Mouse (Mus musculus): ENCODE results near the gene Smurf2.

Gene Smurf2

DNA sequence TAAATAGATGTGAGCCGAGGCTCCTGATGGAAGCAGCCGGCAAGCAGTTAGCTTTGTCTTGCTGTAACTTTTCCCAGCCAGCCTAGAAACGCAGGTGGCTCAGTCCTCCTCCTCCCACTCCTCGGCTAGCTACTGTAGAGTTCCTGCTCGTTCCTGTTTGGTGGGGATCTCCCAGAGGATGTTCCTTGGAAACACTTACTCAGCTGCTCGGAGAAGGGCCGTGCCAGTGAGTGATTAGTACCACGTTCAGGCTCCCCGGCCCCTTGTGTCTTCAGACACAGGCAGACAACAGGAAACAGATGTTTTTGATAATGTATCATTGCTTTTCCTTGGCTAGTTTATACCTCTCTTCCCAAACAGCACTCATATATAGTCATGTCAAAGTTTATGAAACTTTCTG is 124.8 kb downstream of the Smurf2 start:
- TF ChIP-seq GATA4 (IDR thresholded peaks at IDR 0.05; ENCODE audit: insufficient replicate concordance, low read length) = peak; percentile 56; the same call in 1 of the 2 replicates

GRCm38 (mm10) chr11:106793846-106794245 is 126.7 kb downstream of the Smurf2 start:
- no peak for TF ChIP-seq GATA4 (IDR thresholded peaks at IDR 0.05; ENCODE audit: insufficient replicate concordance, low read length)

- no peak for TF ChIP-seq GATA4 (IDR thresholded peaks at IDR 0.05; ENCODE audit: insufficient replicate concordance, low read length)
Observed at GRCm38 (mm10) chr11:106789649-106790048, 130.9 kb downstream of the Smurf2 start.

GRCm38 (mm10) chr11:106788775-106789459 is 131.6 kb downstream of the Smurf2 start, which contains the start of the genes Ddx5 and Cep95:
TSS of gene Ddx5 (minus strand) at chr11:106789185.
TSS of gene Cep95 (plus strand) at chr11:106789252.
- peak; percentile 60; the same call in 1 of the 2 replicates for TF ChIP-seq GATA4 (IDR thresholded peaks at IDR 0.05; ENCODE audit: insufficient replicate concordance, low read length)

DNA sequence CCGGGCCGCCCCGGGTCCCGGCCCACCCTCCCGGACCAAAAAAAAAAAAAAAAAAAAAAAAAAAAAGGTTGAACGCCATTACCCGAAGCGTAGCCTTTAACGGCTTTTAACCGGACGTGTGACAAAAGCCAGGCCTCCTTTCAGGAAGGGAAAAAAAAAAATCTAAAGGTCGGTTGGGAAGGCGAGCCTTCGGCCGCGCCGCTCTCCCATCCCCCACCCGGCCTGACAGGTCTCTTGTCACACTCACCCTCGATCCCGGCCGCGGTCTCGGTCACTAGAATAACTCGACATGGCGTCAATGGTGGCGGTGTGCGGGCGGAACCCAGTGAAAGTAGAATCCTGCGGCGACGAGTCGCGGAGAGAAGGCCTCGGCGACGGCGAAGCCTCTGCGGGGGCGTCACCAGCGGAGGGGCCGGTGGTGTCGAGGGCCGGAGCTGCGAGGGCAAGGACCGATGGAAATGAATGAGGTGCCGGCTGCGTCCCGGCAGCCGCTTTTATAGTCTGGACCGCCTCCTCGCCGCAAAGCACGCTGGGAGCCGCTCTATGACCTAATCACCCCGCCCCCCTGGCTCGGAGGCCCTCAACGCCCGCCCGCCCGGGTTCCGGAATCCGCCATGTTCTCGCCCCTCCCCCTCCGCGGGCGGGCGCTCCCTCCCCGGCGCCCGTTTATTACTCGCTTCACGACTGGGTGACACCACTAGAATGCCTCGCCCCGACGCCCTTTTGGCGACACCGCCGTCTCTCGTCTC is 132.3 kb downstream of the Smurf2 start:
- TF ChIP-seq GATA4 (IDR thresholded peaks at IDR 0.05; ENCODE audit: insufficient replicate concordance, low read length) = peak; percentile 49; the same call in 1 of the 2 replicates

DNA sequence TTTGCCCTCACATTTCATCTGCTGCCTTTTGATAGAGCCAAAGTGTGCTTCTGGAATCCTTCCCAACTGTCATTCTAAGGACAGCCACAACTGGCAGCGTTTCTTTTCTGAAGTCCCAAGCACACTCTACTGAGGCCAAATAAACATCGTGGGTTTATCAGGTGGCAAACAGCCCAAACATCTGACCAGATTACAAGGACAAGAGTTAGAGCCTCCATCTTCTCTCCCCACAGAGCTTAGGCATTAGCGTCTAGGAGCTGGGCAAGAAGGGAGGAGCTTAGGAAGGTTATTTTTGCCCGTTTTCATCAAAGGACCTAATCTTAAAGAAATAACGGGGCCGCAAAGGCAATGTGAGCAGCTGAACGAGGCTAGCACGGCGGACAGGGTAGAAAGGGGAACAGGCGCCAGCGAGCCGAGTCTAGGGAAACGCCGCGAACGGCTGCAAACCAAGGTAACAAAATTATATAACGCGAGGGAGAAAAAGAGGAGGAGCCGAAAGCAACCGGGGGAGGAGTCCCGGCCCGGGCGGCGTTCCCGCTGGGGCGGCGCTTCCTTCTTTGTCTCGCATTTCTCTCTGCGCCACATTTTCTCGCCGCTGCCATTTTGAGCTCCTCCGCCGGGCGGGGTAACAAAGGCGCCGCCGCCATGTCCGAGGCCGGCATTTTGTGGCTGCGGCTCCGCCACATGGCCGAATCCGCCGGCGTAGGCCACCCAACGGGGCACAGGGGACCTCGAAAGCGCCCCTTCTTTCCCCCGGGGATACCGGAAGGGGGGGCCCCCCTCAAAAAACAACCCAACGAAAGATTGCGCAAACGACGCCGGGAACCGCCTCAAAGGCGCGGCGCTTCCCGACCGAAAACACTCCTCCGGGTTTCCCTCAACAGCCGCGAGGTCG is 133.1 kb downstream of the Smurf2 start:
- TF ChIP-seq GATA4 (IDR thresholded peaks at IDR 0.05; ENCODE audit: insufficient replicate concordance, low read length) = peak; percentile 16; the same call in 1 of the 2 replicates

- TF ChIP-seq GATA4 (IDR thresholded peaks at IDR 0.05; ENCODE audit: insufficient replicate concordance, low read length) = no peak
Observed at GRCm38 (mm10) chr11:106785043-106785442, 135.5 kb downstream of the Smurf2 start.

- no peak for TF ChIP-seq GATA4 (IDR thresholded peaks at IDR 0.05; ENCODE audit: insufficient replicate concordance, low read length)
Observed at GRCm38 (mm10) chr11:106784476-106784875, 136.0 kb downstream of the Smurf2 start.

GRCm38 (mm10) chr11:106782841-106783764 is 137.4 kb downstream of the Smurf2 start:
- no peak for TF ChIP-seq GATA4 (IDR thresholded peaks at IDR 0.05; ENCODE audit: insufficient replicate concordance, low read length)

DNA sequence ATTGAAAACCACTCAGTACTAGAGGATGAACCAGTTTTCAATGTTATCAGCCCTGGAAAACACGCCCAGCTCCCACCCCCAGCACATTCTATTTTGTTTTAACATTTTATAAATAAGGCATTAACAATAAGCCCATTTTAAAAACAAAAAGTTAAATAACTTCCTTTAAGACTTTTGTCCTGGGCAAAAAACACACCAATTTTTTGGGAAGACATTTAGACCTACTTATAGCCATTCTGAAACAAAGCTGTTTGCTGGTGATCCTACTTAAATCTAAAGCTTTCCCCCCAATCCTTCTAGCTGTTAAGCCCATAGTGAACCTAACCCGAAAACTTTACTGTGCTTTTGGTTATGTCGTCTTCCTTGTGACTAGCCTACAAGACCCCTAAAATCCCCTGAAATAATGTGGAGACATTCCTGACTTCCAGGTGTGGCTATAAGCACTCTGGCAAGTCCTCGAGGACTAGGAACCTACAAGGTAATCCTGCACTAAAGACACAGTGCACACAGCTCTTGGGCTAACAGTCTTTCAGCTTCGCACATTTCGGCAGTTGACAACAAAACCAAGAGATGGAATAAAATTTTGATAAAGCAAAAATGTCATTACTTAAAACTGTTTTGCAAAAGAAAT is 139.8 kb downstream of the Smurf2 start:
- TF ChIP-seq GATA4 (IDR thresholded peaks at IDR 0.05; ENCODE audit: insufficient replicate concordance, low read length) = no peak

GRCm38 (mm10) chr11:106780089-106780425 is 140.5 kb downstream of the Smurf2 start:
- TF ChIP-seq GATA4 (IDR thresholded peaks at IDR 0.05; ENCODE audit: insufficient replicate concordance, low read length) = no peak

- TF ChIP-seq GATA4 (IDR thresholded peaks at IDR 0.05; ENCODE audit: insufficient replicate concordance, low read length) = no peak
Observed at GRCm38 (mm10) chr11:106779388-106780088, 141.0 kb downstream of the Smurf2 start, which contains the start of gene Polg2. TSS of gene Polg2 (minus strand) at chr11:106779537.
